Mouse (Mus musculus) cerebellum, adult 2 months (tissue): ENCODE measurements around the gene Bik.

ENCODE experiments used
- CTCF ChIP-seq: fragments of 200-500 bp; IDR thresholded peaks from 2 replicates; pipeline ENCODE4 v1.5.1; 2011; ENCODE audit warnings: low read depth, mild to moderate bottlenecking, control low read depth, low read length, moderate library complexity, borderline replicate concordance; ENCODE audit not compliant: insufficient read depth
- POLR2A ChIP-seq: fragments of 200-500 bp; IDR thresholded peaks from 2 replicates; pipeline ENCODE4 v1.6.1; 2011; ENCODE audit warnings: low read length, control low read depth, borderline replicate concordance; ENCODE audit not compliant: insufficient read depth

DNA sequence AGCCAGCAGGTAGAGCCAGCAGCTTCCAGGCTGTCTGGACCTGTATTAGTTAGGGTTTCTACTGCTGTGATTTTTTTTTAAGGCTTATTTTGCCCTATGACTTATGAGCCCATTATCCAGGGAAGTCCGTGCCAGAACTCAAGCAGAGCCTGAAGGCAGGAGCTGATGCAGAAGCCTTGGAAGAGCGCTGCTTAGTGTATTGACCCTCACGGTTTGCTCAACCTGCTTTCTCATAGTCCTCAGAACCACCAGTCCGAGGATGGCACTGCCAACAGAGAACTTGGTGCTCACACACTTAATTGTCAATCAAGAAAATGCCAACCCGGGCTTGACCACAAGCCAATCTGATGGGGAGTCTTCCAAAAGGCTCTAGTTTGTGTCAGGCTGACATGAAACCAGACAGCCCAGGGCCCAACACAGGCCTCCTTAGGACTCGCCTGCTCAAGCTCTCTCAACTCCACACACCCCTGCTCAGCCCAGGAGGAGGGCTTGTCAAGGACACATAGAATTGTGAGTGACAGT is 5.7 kb upstream of the Bik start:
- no peak for TF ChIP-seq CTCF
- TF ChIP-seq POLR2A: no peak
